Mouse (Mus musculus) E14TG2a.4 (cell line): ENCODE results near the gene Atp11b.

Experiments used
- CTCF ChIP-seq: conservative IDR thresholded peaks from 2 replicates; pipeline ENCODE4 v1.5.1; 2014; ENCODE audit warnings: low read length
- POU5F1 ChIP-seq: IDR thresholded peaks from 2 replicates; pipeline ENCODE4 v1.6.1; 2014; ENCODE audit warnings: low read length, borderline replicate concordance

DNA sequence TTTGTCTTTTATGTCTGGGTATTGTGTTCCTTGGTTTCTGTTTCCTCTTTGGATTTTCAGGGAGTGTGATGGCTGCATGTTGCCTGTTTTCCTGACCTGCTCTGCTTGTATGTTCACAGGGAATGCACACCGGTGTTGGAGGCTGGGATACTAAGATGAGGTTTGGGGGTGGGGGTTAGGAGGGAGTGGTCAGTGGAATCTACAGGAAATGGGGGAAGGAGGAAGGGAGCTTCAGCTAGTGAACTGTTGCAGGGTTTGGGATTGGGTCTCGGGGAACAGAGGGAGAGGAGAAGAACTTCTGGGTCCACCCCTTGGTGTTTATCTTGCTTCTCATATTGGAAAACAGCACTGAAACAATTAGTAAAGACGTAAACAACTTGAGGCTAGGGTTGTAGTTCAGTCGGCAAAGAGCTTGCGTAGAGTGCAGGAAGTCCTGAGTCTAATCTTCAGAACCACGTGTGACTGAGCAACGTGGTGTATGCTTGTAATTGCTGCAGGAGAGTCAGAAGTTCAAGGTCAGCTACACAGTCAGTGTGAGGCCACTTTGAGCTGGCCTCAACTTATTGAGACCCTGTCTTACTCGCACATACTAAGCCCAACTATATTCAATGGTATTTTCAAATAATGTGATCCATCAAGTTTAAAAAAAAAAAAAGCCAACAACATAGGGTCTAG, 34.2 kb upstream of the Atp11b start:
- no peak for TF ChIP-seq CTCF
- no peak for TF ChIP-seq POU5F1
